8 mouse cellular contexts compared by ENCODE assay signal in the genomic region with DNA sequence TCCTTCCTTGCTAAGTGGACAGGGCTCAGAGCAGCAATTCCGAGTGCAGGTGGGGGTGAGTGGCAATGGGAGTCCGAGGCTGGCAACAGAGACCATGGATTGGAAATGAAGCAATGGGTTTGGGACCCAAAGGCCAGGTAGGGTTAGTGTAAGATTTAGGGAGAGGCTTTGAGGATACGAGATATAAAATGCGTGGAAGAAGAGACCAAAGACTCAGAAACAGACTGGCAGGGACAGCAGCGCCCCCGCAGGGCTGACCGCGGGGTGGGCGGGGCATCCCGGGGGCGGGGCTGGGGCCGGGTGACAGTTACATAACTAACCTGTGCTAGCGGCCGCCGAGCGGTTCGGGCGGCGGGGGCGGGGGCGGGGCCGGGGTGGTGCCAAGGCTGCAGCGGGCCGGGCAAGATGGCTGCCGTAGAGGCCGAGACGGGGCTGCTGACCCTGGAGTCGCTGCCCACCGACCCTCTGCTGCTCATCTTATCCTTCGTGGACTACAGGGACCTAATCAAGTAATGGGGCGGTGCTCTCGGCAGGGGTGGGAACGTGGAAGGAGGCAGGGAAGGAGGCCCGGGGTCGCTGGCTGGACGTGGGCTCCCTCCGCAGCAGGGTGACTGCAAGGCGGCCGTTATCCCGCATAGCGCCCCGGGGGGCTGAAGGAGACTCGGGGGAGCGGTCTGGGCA. TPM values are rescaled to one million over a fixed set of nuclear protein-coding genes. Genes with fewer than 3 reads are reported as not detected.
DNase-seq lines count a peak whose midpoint lies in the region; ATAC-seq and TF ChIP-seq lines count a peak whose summit lies in the region.

Fbxo3 (plus strand) TSS at position 264 of the 681 bp plus-strand sequence.

- peak; percentile 87 for DNase-seq in adrenal gland, adult 8-10 months
- peak; percentile 93 for DNase-seq in embryo, embryonic 9.5 days (ENCODE audit: extremely low spot score)
- no peak for DNase-seq in gonadal fat pad, adult 2 months (ENCODE audit: low read depth)
- peak; percentile 81 for DNase-seq in left cerebral cortex, postnatal 36 days (ENCODE audit: low spot score in 2 of 2)
- DNase-seq in midbrain, embryonic 10.5 days (ENCODE audit: low spot score): peak; percentile 92
- DNase-seq in right cerebral cortex, postnatal 36 days (ENCODE audit: low spot score in 2 of 2): peak; percentile 67 to 72
- DNase-seq in yolk sac, embryonic 10.5 days (ENCODE audit: low spot score): peak; percentile 94

- H3K4me3 ChIP-seq in intestine, postnatal 0 days (ENCODE audit: low read depth, low read length): peak within 1 kb of the TSS; percentile 92
- H3K4me3 ChIP-seq in midbrain, embryonic 10.5 days: peak within 1 kb of the TSS; percentile 98

- peak within 1 kb of the TSS; percentile 91 for H3K9ac ChIP-seq in intestine, postnatal 0 days (ENCODE audit: low read depth, low read length)

- no peaks in the 10 kb centered on the region for H3K27me3 ChIP-seq in intestine, postnatal 0 days (replicated peaks; ENCODE audit: control insufficient read depth, insufficient read depth, low read length)
- H3K27me3 ChIP-seq in midbrain, embryonic 10.5 days (ENCODE audit: low read depth, poor library complexity, severe bottlenecking): no peaks in the 10 kb centered on the region

- ATAC-seq in intestine, postnatal 0 days: peak; percentile 95

- peak within 1 kb of the TSS; percentile 76 for H3K4me2 ChIP-seq in intestine, postnatal 0 days (replicated peaks; ENCODE audit: low read depth)

- H3K9me3 ChIP-seq in intestine, postnatal 0 days (ENCODE audit: control insufficient read depth): no peaks in the 10 kb centered on the region
- no peaks in the 10 kb centered on the region for H3K9me3 ChIP-seq in midbrain, embryonic 10.5 days (replicated peaks)

- H3K4me1 ChIP-seq in intestine, postnatal 0 days (replicated peaks; ENCODE audit: control insufficient read depth, insufficient read depth, low read length): no peaks in the 10 kb centered on the region
- peaks cover 27% of the 10 kb centered on the region for H3K4me1 ChIP-seq in midbrain, embryonic 10.5 days

- intact Hi-C loops in left cerebral cortex, postnatal 36 days (cut with DNase I): no loop called here

- under 1% methylated on average over 37 of the region's 44 CpGs for WGBS in intestine, postnatal 0 days
- under 1% methylated on average over 44 of the region's 44 CpGs for WGBS in midbrain, embryonic 10.5 days

- peak within 1 kb of the TSS; percentile 30; the same call in 1 of the 2 replicates for H3K27ac ChIP-seq in intestine, postnatal 0 days (ENCODE audit: low read depth, low read length)
- peak within 1 kb of the TSS; percentile 95 for H3K27ac ChIP-seq in midbrain, embryonic 10.5 days (replicated peaks)

- H3K36me3 ChIP-seq in intestine, postnatal 0 days (ENCODE audit: control insufficient read depth, insufficient read depth): no peaks in the 10 kb centered on the region
- peaks cover 6% of the 10 kb centered on the region for H3K36me3 ChIP-seq in midbrain, embryonic 10.5 days

- peak; percentile 63 for TF ChIP-seq CTCF in intestine, postnatal 0 days (IDR thresholded peaks at IDR 0.05; ENCODE audit: low read depth)

RNA-seq across cellular contexts. Expression of gene Fbxo3, which starts in this region (rescaled TPM):
- 10 to 100 TPM; 88.1 to 93.9 (median 93.1) TPM for total RNA-seq in adrenal gland, adult 8-10 months (2022)
- polyA plus RNA-seq in gonadal fat pad, adult 2 months (2012; rRNA removed): 26.4 and 28.4 TPM in 2 replicates
- 35.6 and 40.1 TPM in 2 replicates for polyA plus RNA-seq in intestine, postnatal 0 days (2015; fragmentation: Nextera tagmentation; extraction: Ambion mirVana)
- total RNA-seq in left cerebral cortex, postnatal 36 days (2021): 10 to 100 TPM; 54.5 to 57.6 TPM
- 47.4 and 49.9 TPM in 2 replicates for polyA plus RNA-seq in midbrain, embryonic 10.5 days (2016; fragmentation: Nextera tagmentation; extraction: Ambion mirVana)
